Mouse (Mus musculus) cerebellum, adult 11 months (tissue): ENCODE measurements around the gene Sptlc2.

Experiments used
- DNase-seq: peaks from one replicate; pipeline ENCODE4 v3.0.0; 2022

Gene Sptlc2

DNA sequence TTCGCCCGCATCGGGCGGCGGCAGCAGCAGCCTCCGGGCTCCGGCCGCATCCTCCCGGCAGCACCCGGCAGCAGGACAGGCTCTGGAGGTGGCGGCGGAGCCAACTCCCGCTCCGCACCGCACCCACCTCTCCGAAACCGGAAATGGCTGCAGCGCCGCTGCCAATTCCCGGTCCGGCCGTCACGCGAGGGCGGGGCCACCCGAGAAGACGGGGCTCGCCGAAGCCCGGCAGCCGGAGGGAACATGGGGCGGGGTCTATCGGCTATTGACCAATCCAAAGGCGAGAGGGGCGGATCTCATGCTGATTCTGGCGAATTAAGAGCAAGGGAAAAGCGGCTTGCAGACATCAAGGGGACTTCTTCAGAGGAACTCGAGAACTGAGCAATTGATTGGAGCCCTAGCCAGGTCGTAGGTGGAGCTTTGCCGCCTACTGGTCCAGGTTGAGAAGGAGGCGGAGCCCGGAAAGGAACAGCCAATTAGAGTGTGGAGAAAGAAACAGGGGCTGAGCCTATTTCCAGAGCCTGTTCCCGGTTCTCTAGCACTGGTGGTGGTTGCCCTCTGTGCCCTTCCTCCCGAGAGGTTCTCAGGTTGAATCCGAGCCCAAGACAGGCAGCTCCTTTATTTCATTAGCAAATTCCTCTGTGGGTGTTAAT is at the start of gene Sptlc2:
Gene Sptlc2 (minus strand): TSS at position 234 of the 653 bp plus-strand sequence.
- peak; percentile 99 for DNase-seq

DNA sequence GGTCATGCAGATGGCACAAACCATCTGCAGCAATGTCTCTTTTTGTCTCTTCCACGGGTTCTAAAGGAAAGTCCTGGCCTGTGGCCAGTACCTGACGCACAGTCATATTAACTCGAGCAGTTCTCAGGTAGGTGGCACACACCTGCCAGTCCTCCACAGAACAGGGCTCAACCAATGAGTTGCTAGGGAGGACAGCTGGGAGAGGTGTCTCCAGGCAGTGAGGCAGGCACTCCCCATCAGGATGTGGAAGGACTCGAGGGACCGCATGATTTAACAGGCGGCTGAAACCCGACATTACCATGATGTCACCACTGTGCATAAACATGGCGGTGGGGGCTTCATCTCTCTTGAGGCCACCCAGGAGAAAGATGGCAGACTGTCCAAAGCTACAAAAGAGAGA is 40.7 kb upstream of the Sptlc2 start:
- DNase-seq = no peak

DNA sequence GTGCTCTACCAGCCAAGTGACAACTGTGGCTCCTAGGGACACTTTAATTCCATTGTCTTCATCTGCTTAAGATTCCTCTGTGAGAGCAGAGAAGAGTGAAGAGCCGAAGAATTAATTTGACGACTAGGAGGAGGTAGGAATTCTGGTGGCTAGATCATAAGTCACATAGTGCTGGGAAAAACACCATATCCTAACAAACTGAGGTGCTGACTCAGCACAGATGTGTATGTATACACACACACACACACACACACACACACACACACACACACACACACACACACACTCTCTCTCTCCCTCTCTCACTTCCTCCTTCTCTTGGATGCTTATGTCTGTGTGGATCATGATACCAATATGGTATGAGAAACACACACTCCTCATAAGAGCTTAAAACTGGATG is 40.1 kb upstream of the Sptlc2 start:
- no peak for DNase-seq

GRCm38 (mm10) chr12:87426354-87427031 is 38.3 kb upstream of the Sptlc2 start:
- DNase-seq = no peak

GRCm38 (mm10) chr12:87424516-87424915 is 36.4 kb upstream of the Sptlc2 start:
- DNase-seq = no peak

- no peak for DNase-seq
Observed at GRCm38 (mm10) chr12:87423700-87424099, 35.5 kb upstream of the Sptlc2 start.

GRCm38 (mm10) chr12:87421708-87422507 is 33.8 kb upstream of the Sptlc2 start:
- DNase-seq = no peak

GRCm38 (mm10) chr12:87419974-87420485 is 31.9 kb upstream of the Sptlc2 start:
- DNase-seq = no peak

DNA sequence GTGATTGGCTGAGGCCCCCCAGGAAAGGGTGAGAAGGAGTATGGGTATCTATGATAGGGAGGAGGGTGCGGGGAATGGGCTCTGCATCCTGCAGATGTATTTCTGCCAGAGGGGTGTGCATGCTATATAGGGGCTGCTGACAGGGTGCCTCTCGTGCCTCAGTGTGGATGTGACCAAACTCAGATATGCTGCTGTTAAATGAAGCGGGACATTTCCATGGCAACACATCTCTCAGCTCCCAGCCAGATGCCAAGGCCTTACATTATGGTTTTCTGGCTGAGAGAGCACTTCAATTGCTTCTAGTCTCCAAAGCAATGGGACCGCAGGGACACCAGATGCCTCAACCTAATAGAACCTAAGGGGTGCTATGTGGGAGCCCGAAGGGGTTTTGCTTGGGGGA is 30.8 kb upstream of the Sptlc2 start:
- no peak for DNase-seq

DNA sequence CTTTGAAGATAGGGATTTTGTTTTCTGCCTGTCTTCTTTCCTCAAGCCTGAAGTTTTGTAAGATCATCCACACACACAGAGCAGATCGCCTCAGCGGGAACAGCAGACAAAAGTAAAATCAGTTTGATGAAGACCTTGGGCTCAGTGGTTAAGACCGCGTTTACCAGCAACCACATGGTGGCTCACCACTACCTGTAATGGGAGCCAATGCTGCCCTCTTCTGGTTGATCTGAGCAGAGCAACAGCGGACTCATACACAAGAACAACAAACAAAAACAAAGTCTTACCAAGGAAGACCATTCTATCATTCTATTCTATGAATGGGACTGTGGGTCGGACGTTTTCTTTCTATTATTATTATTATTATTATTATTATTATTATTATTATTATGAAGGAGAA is 28.5 kb upstream of the Sptlc2 start:
- peak; percentile 24 for DNase-seq

DNA sequence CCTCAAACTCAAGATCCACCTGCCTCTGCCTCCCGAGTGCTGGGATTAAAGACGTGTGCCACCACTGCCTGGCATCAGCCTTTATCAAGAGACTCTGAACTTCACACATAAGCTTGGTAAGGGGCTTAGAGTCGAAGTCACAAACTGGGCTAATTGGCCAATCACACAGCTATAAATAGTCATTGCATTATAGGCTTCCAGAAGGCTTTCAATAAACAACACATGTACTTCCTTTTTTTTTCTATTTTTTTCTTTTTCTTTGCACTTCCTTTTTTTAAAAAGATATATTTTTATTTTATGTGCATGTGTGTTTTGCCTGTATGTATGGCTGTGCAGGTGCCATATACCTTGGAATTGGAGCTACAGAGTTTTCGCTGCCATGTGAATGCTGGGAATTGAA is 27.2 kb upstream of the Sptlc2 start:
- DNase-seq = no peak

GRCm38 (mm10) chr12:87413179-87413790 is 25.1 kb upstream of the Sptlc2 start:
- peak; percentile 36 for DNase-seq

GRCm38 (mm10) chr12:87410999-87411398 is 22.8 kb upstream of the Sptlc2 start:
- no peak for DNase-seq

- no peak for DNase-seq
Observed at GRCm38 (mm10) chr12:87409123-87409522, 21.0 kb upstream of the Sptlc2 start.

DNA sequence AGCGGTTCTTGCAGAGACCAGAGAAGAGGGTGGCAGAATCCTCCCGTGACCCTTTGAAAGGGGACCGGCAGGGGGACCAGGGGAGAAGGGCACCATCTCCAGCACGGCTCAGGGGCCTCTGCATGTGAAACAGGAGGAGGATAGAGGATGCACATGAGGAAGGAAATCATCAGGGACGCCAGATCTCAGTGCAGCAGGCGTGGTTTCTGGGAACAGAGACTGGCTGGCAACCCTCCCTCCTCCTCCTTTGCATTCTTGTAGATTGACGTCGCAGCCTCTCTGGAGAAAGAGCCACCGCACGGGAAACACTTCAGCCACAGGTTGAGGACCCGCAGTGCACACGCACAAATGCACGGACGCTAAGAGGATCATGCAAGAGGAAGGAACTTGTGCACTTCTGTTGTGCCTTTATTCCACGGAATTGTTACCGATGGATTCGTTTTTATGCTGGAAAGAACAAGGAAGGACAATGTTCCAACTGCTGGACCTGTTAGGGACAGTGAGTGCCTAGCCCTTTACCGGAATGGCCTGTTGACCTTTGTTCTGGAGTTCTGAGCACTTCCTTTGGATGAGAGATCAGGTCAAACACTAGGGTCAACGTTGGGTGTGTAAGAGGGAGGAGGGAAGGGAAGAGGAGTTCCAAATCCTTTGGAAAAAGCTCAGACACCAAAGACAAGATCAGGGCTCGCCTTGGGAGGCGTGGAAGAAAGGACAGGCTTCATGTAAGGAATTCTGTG is 19.9 kb upstream of the Sptlc2 start:
- DNase-seq = no peak

GRCm38 (mm10) chr12:87405721-87406120 is 17.6 kb upstream of the Sptlc2 start:
- no peak for DNase-seq

DNA sequence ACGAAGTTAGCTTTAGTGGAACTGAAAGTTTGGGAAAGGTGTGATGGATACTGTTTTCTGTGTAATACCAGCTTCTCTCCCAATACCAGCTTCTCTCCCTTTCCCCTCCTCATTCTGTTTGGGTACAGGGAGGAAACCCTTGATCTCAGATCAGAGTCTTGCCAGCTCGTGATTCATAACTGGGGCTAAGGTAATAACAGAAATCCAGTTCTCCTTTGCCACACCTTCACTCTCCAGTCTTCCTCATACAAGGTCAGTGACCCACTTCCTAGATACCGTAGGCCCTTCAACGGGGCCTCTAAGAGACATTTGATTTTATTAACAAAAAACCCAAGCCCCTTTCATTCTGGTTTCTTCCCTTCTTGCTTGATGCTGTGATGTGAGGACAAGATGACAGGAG is 17.0 kb upstream of the Sptlc2 start:
- DNase-seq = no peak

DNA sequence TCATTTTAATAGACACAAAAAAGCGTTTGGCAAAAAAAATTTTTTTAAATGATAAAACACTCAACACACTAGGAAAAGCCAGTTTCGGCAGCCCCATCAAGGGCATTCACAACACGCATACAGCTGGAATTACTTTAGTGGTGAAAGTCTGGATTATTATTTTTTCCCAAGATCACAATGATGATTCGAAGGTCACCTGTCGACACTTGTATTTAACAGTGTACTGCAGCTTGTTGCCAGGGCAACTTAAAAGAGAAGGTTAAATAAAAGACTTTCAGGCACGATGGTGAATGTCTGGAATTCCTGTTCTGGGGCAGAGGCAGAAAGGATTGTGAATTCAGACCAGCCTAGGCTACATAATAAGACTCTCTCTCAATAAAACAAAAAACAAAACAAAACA is 13.7 kb upstream of the Sptlc2 start:
- no peak for DNase-seq

DNA sequence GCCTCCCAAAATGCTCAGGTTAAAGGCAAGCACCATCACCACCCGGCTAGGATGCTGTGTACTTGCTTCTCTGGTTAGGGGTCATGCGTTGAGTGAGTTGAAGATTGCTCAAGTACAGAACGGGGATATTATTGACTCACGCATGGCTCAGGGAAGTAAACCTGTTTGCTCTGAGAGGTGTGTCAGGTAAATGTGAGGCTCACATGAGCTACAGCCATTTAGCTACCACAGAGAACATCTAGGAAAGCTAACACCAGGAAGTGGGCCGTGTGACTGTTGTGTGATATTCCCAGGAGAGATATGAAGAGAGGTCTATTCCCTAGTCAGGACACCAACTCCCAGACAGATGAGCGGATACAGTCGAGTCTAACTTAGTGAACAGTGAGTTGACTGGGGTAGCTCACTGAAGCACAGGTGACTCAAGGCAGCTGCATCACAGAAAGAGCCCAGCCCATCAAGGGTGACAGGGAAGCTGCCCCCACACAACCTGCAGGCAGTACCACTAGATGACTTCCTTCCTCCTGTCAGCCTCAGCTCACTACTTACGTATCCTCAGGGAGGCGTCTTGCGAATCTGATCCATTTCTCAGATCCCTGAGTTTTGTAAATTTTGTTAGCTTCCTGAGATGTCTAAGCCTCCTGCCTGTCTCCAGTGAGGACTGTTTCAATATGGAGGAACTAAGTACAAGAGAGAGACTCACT is 11.1 kb upstream of the Sptlc2 start:
- DNase-seq = no peak

DNA sequence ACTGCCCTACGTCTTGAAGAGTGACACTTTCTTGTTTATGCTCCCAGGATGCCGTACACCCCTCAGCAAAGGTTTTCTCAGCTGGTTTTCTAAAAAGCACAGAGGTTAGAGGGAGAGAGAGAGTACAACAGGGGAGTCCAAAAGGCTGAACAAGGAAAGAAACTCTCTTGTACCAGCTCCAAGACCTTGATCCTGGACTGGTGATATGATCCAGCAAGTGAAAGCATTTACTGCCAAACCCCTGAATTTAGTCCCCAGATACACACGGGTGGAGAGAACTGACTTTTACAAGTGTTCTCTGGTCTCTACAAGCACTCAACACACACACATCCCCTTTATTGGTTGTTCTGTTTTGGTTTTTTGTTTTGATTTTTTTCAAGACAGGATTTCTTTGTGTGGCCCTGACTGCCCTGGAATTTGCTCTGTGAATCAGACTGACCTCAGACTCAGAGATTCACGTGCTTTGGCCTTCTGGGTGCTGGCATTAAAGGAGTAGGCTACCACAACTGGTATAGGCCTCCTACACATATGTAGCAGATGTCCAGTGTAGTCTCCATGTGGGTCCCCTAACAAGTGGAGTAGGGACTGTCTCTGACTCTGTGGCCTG is 9.8 kb upstream of the Sptlc2 start:
- DNase-seq = no peak

GRCm38 (mm10) chr12:87397126-87397525 is 9.0 kb upstream of the Sptlc2 start:
- DNase-seq = no peak
